Mouse (Mus musculus) spleen, adult 2 months (tissue): ENCODE measurements around the gene Asf1b. TPM values are rescaled to one million over a fixed set of nuclear protein-coding genes. Genes with fewer than 3 reads are reported as not detected.

Experiments used
- DNase-seq, 2 experiments: peaks; one replicate each; pipeline versions ENCODE4 v3.0.0 to v3.0.0-alpha.2; 2012 to 2021; ENCODE audit warnings: low spot score in 2 of 2, low read depth in 1 of 2
- H3K27ac ChIP-seq: fragments of 200-500 bp; 2 replicates; pipeline ENCODE4 v1.5.1; 2012; ENCODE audit warnings: low read length, inconsistent platforms; ENCODE audit not compliant: insufficient read depth
- H3K27me3 ChIP-seq: fragments of 200-500 bp; 2 replicates; pipeline ENCODE4 v1.6.1; 2012; ENCODE audit warnings: mild to moderate bottlenecking, moderate library complexity, low read length, inconsistent platforms; ENCODE audit not compliant: control insufficient read depth, insufficient read depth
- H3K36me3 ChIP-seq: fragments of 200-500 bp; 2 replicates; pipeline ENCODE4 v1.6.1; 2012; ENCODE audit warnings: mild to moderate bottlenecking, low read length, inconsistent platforms; ENCODE audit not compliant: control insufficient read depth, insufficient read depth
- H3K4me1 ChIP-seq: fragments of 200-500 bp; 2 replicates; pipeline ENCODE4 v1.6.1; 2011; ENCODE audit warnings: inconsistent platforms; ENCODE audit not compliant: control insufficient read depth, insufficient read depth, insufficient read length
- H3K4me3 ChIP-seq: fragments of 200-500 bp; 2 replicates; pipeline ENCODE4 v1.5.1; 2011; ENCODE audit warnings: mild to moderate bottlenecking, inconsistent platforms; ENCODE audit not compliant: insufficient read depth, insufficient read length; ENCODE audit errors: extremely low read depth
- CTCF ChIP-seq: fragments of 200-500 bp; IDR thresholded peaks from 2 replicates; pipeline ENCODE4 v1.5.1; 2011; ENCODE audit warnings: mild to moderate bottlenecking, inconsistent platforms; ENCODE audit not compliant: insufficient read depth, insufficient read length, insufficient replicate concordance; ENCODE audit errors: extremely low read depth
- POLR2A ChIP-seq: fragments of 200-500 bp; IDR thresholded peaks from 2 replicates; pipeline ENCODE4 v1.6.1; 2011; ENCODE audit warnings: low read depth, low read length, inconsistent platforms
- WGBS: fragments of 180-500 bp; shearing (Covaris S2); methylation state at CpG from one replicate; pipeline ENCODE4 v1.1.7; 2018; 5-methylcytosine and 5-hydroxymethylcytosine counted together
- polyA plus RNA-seq: library from polyadenylated mRNA; depleted of rRNA; stranded (reverse); fragments of >200 nt; gene quantifications from 2 replicates; pipeline ENCODE4 v1.2.3, GENCODE M21; 2012; rRNA removed

Asf1b gene
- polyA plus RNA-seq, 1 experiment = 33.2 TPM

DNA sequence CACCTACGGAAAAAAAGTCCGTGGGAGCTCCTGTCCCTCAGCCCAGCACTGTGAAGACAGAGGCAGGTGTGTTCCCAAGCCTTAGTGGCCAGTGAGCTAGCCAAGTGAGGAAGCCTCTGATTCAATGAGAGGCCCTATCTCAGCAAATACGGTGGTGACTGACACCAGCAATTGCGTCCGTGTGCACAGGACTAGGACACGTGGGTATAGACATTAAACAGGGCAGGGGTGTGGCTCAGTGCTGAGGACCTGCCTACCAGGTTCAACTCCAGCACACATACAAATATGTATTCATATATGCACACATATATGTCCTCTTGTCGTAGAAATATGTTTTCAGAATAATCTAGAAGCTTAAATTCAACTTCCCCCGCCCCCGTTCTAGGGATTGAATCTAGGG lies 64.4 kb downstream of the Asf1b start:
- Histone ChIP-seq H3K27me3 (no peaks in the 10 kb centered on the region; the same call in 1 of the 2 replicates), H3K27ac (no peak overlapping the region), H3K36me3 (no peaks in the 10 kb centered on the region), H3K4me3 (no peak overlapping the region), H3K4me1 (no peaks in the 10 kb centered on the region)
- WGBS = 60% methylated on average over 9 of the region's 9 CpGs
- TF ChIP-seq CTCF (no peak), POLR2A (no peak)
- DNase-seq = no peak

Other genes with a start within 250 kb of the Asf1b start
- 52.9 TPM in 2 replicates for gene Ddx39, start 240.3 kb upstream of the Asf1b start, polyA plus RNA-seq
- gene Adgre5, start 214.2 kb upstream of the Asf1b start, polyA plus RNA-seq = 232 and 275 TPM in 2 replicates
- 28.9 and 41.2 TPM in 2 replicates for gene Adgrl1, start 55.4 kb upstream of the Asf1b start, polyA plus RNA-seq
- gene Gm10644, start 302 bp upstream of the Asf1b start, polyA plus RNA-seq = 1.2 and 1.3 TPM in 2 replicates
- gene Prkaca, start 17.5 kb downstream of the Asf1b start, polyA plus RNA-seq = 26.7 and 31.5 TPM in 2 replicates
- 39.5 and 53.7 TPM in 2 replicates for gene Samd1, start 42.2 kb downstream of the Asf1b start, polyA plus RNA-seq
- gene 1700067K01Rik, start 46.0 kb downstream of the Asf1b start, polyA plus RNA-seq = 0.46 and 0.63 TPM in 2 replicates
- gene 2210011C24Rik, start 56.7 kb downstream of the Asf1b start, polyA plus RNA-seq = 0.60 and 4.4 TPM in 2 replicates
- 0.22 and 0.23 TPM in 2 replicates for gene Palm3, start 66.0 kb downstream of the Asf1b start, polyA plus RNA-seq
- 69.5 and 70.0 TPM in 2 replicates for gene Il27ra, start 87.1 kb downstream of the Asf1b start, polyA plus RNA-seq
- gene Rln3, start 89.5 kb downstream of the Asf1b start, polyA plus RNA-seq = 3.8 and 5.3 TPM in 2 replicates
- gene Gm10643, start 109.6 kb downstream of the Asf1b start, polyA plus RNA-seq = 0.35 and 0.43 TPM in 2 replicates
- gene Rfx1, start 111.3 kb downstream of the Asf1b start, polyA plus RNA-seq = 45.6 and 58.3 TPM in 2 replicates
- gene Dcaf15, start 149.3 kb downstream of the Asf1b start, polyA plus RNA-seq = 64.1 and 87.6 TPM in 2 replicates
- 11.1 and 12.9 TPM in 2 replicates for gene Podnl1, start 170.5 kb downstream of the Asf1b start, polyA plus RNA-seq
- gene Cc2d1a, start 192.4 kb downstream of the Asf1b start, polyA plus RNA-seq = 21.0 and 26.6 TPM in 2 replicates
- 1.4 TPM in 2 replicates for gene 4930432K21Rik, start 192.5 kb downstream of the Asf1b start, polyA plus RNA-seq
- 1.2 TPM in 1 of 2 replicates, not detected in the other for gene Nanos3, start 229.7 kb downstream of the Asf1b start, polyA plus RNA-seq